Mouse (Mus musculus): ENCODE data around the gene Armt1.

- TF ChIP-seq CTCF (IDR thresholded peaks at IDR 0.05; ENCODE audit: extremely low read depth, insufficient read depth, low read length) (no peak), POLR2A (IDR thresholded peaks at IDR 0.05; ENCODE audit: extremely low read depth, insufficient read depth, low read length) (no peak)
These were observed 43.2 kb upstream of the Armt1 start for GRCm38 (mm10) chr10:4389036-4389435.

Measured in cortical plate, adult 2 months (tissue).